Mouse (Mus musculus) intestine, embryonic 14.5 days (tissue): ENCODE data around the gene Rex2. TPM values are rescaled to one million over a fixed set of nuclear protein-coding genes. Genes with fewer than 3 reads are reported as not detected.
"Not testable (repeated sequence)": the region's sequence is repeated elsewhere in the genome, so short reads cannot be mapped to it uniquely, and the experiment has no call there.

ENCODE experiments used
- ATAC-seq: fragments of 200-750 bp; cut with Nextera tagmentation; replicated peaks from 2 replicates; pipeline ENCODE4 v1.8.0; 2017; ENCODE audit warnings: low read depth, moderate number of reproducible peaks, moderate TSS enrichment, moderate library complexity; ENCODE audit not compliant: low FRiP score, low TSS enrichment
- DNase-seq: peaks from one replicate; pipeline ENCODE4 v3.0.0-alpha.2; 2018; ENCODE audit warnings: low spot score
- H3K27ac ChIP-seq: fragments of 300-500 bp; sonication (generic); 2 replicates; pipeline ENCODE4 v1.5.1; 2014; ENCODE audit warnings: low read depth, mild to moderate bottlenecking, control low read depth
- H3K27me3 ChIP-seq: fragments of 300-500 bp; sonication (generic); replicated peaks from 2 replicates; pipeline ENCODE4 v1.6.1; 2014; ENCODE audit warnings: low read length, control low read depth; ENCODE audit not compliant: control insufficient read depth, insufficient read depth
- H3K36me3 ChIP-seq: fragments of 300-500 bp; sonication (generic); 2 replicates; pipeline ENCODE4 v1.6.1; 2014; ENCODE audit warnings: low read length, control low read depth; ENCODE audit not compliant: control insufficient read depth, insufficient read depth
- H3K4me1 ChIP-seq: fragments of 300-500 bp; sonication (generic); replicated peaks from 2 replicates; pipeline ENCODE4 v1.6.1; 2014; ENCODE audit warnings: low read length, control low read depth, mixed read lengths; ENCODE audit not compliant: control insufficient read depth, insufficient read depth
- H3K4me2 ChIP-seq: fragments of 300-500 bp; sonication (generic); 2 replicates; pipeline ENCODE4 v1.6.1; 2014; ENCODE audit warnings: low read length
- H3K4me3 ChIP-seq: fragments of 300-500 bp; sonication (generic); 2 replicates; pipeline ENCODE4 v1.5.1; 2014; ENCODE audit warnings: low read depth, low read length, control low read depth, mixed read lengths
- H3K9ac ChIP-seq: fragments of 300-500 bp; sonication (generic); 2 replicates; pipeline ENCODE4 v1.6.1; 2014; ENCODE audit warnings: mild to moderate bottlenecking, low read length
- H3K9me3 ChIP-seq: fragments of 300-500 bp; sonication (generic); 2 replicates; pipeline ENCODE4 v1.6.1; 2016; ENCODE audit warnings: low read length, control low read depth; ENCODE audit not compliant: control insufficient read depth
- WGBS: fragments of 180-500 bp; shearing (Covaris S2); extraction: QIAGEN DNeasy Blood & Tissue Kit; methylation state at CpG from one replicate; pipeline ENCODE4 v1.1.7; 2014; 5-methylcytosine and 5-hydroxymethylcytosine counted together
- polyA plus RNA-seq: library from polyadenylated mRNA; unstranded; fragments of >200 nt; fragmentation: Nextera tagmentation; extraction: Ambion mirVana; gene quantifications from 2 replicates; pipeline ENCODE4 v1.2.1, GENCODE M21; 2014

Gene Rex2
- polyA plus RNA-seq, 1 experiment from 2014 or later, result not detected

GRCm38 (mm10) chr4:147101666-147102626 lies 80.3 kb downstream of the Rex2 start:
- H3K4me3 ChIP-seq, result peak overlapping the region; percentile 37
- peak overlapping the region; percentile 61 for H3K4me2 ChIP-seq
- H3K9ac ChIP-seq, result 0 out of 2 replicates have a peak overlapping the region, but pooled peaks have one; percentile 10
- not testable (repeated sequence) for H3K36me3 ChIP-seq, H3K4me1 ChIP-seq, H3K9me3 ChIP-seq, H3K27ac ChIP-seq, H3K27me3 ChIP-seq
- WGBS, result 1% methylated on average over 86 of the region's 109 CpGs
- ATAC-seq, result peak; percentile 86
- DNase-seq, result peak; percentile 69

GRCm38 (mm10) chr4:147103814-147104213 lies 82.2 kb downstream of the Rex2 start:
- not testable (repeated sequence) for H3K36me3 ChIP-seq, H3K27ac ChIP-seq, H3K9me3 ChIP-seq, H3K4me2 ChIP-seq, ATAC-seq, H3K9ac ChIP-seq, H3K4me3 ChIP-seq, H3K27me3 ChIP-seq, H3K4me1 ChIP-seq
- 57% methylated on average over 4 of the region's 4 CpGs for WGBS
- peak; percentile 37 for DNase-seq

Other genes with a start within 250 kb of the Rex2 start
- gene Gm21411, start 112.3 kb upstream of the Rex2 start, polyA plus RNA-seq, result not detected in 2 replicates
- gene Zfp989, start 49.9 kb upstream of the Rex2 start, polyA plus RNA-seq, result not detected in 2 replicates
- 9.6 and 10.1 TPM in 2 replicates for gene Zfp991, start 110.2 kb downstream of the Rex2 start, polyA plus RNA-seq